Mouse (Mus musculus): ENCODE measurements around the gene Gcgr. TPM values are rescaled to one million over a fixed set of nuclear protein-coding genes. Genes with fewer than 3 reads are reported as not detected.
"Not testable (repeated sequence)": the region's sequence is repeated elsewhere in the genome, so short reads cannot be mapped to it uniquely, and the experiment has no call there.

The Gcgr gene
- polyA plus RNA-seq, 1 experiment = 0.07 TPM

GRCm38 (mm10) chr11:120552736-120553135, 22.2 kb downstream of the Gcgr start:
- TF ChIP-seq CTCF (IDR thresholded peaks at IDR 0.05; ENCODE audit: control insufficient read depth, insufficient read depth, insufficient replicate concordance, low read depth, low read length) (no peak), POLR2A (IDR thresholded peaks at IDR 0.05; ENCODE audit: control insufficient read depth, low read depth, low read length) (no peak)
- Histone ChIP-seq H3K27me3 (ENCODE audit: control insufficient read depth, insufficient read depth, low read length) (no peaks in the 10 kb centered on the region), H3K27ac (ENCODE audit: control insufficient read depth, insufficient read depth, low read depth, low read length) (no peak overlapping the region), H3K4me1 (ENCODE audit: control insufficient read depth, insufficient read depth, low read length) (peaks cover 14% of the 10 kb centered on the region), H3K4me3 (ENCODE audit: control insufficient read depth, low read depth, low read length) (no peak overlapping the region), H3K36me3 (ENCODE audit: control insufficient read depth, insufficient read depth, low read length) (no peaks in the 10 kb centered on the region)

DNA sequence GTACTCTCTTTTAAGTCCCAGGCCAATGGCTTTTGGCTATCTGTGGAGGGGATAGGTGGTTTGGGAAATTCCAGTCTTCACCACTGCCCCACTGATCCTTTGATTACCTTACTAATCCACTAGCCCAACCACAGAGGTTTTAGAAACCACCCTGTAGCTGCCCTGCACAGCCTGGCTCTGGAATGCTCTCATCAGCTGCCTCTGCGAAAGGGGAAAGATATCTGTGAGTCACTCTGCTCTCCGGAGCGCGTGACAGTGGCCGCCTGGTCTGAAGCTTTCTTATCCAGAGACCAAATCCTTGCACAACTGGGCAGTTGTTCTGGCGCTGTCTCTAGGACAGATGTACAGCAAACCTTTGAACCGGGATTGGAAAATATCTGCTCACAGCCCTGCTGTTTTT, 24.3 kb downstream of the Gcgr start:
- no peak for TF ChIP-seq CTCF (IDR thresholded peaks at IDR 0.05; ENCODE audit: control insufficient read depth, insufficient read depth, insufficient replicate concordance, low read depth, low read length)
- no peak for TF ChIP-seq POLR2A (IDR thresholded peaks at IDR 0.05; ENCODE audit: control insufficient read depth, low read depth, low read length)
- Histone ChIP-seq H3K27ac (ENCODE audit: control insufficient read depth, insufficient read depth, low read depth, low read length) (no peak overlapping the region), H3K36me3 (ENCODE audit: control insufficient read depth, insufficient read depth, low read length) (no peaks in the 10 kb centered on the region)

DNA sequence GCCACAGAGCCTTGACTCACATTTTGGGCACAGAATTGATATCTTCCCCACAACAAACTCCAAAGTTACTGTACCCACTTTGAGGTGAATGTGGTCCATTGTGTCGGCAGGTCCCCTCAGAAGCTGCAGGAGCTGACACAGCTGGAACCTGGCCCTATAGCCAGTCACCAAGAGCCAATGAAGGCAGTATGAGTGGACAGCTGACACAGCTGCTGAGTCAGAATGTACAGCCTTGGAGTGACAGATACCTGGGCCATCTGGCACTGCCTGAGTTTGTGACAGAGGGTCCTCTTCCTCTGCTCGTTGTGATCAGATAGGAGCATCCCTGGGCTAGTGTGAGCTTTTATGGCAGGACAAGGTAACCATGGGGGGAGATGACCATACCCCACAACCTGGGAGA, 24.8 kb downstream of the Gcgr start:
- Histone ChIP-seq H3K36me3 (ENCODE audit: control insufficient read depth, insufficient read depth, low read length) (no peaks in the 10 kb centered on the region), H3K4me3 (ENCODE audit: control insufficient read depth, low read depth, low read length) (no peak overlapping the region), H3K27ac (ENCODE audit: control insufficient read depth, insufficient read depth, low read depth, low read length) (no peak overlapping the region), H3K4me1 (ENCODE audit: control insufficient read depth, insufficient read depth, low read length) (peaks cover 4% of the 10 kb centered on the region; the same call in 1 of the 2 replicates), H3K27me3 (ENCODE audit: control insufficient read depth, insufficient read depth, low read length) (no peaks in the 10 kb centered on the region)
- no peak for TF ChIP-seq CTCF (IDR thresholded peaks at IDR 0.05; ENCODE audit: control insufficient read depth, insufficient read depth, insufficient replicate concordance, low read depth, low read length)
- no peak for TF ChIP-seq POLR2A (IDR thresholded peaks at IDR 0.05; ENCODE audit: control insufficient read depth, low read depth, low read length)

More for the DNA sequence above, 24.3 kb downstream of the Gcgr start:
- Histone ChIP-seq H3K4me1 (ENCODE audit: control insufficient read depth, insufficient read depth, low read length) (peaks cover 7% of the 10 kb centered on the region), H3K4me3 (ENCODE audit: control insufficient read depth, low read depth, low read length) (no peak overlapping the region), H3K27me3 (ENCODE audit: control insufficient read depth, insufficient read depth, low read length) (no peaks in the 10 kb centered on the region)

- not testable (repeated sequence) for H3K4me1 ChIP-seq (ENCODE audit: control insufficient read depth, insufficient read depth, low read length); H3K4me3 ChIP-seq (ENCODE audit: control insufficient read depth, low read depth, low read length); H3K27ac ChIP-seq (ENCODE audit: control insufficient read depth, insufficient read depth, low read depth, low read length); H3K36me3 ChIP-seq (ENCODE audit: control insufficient read depth, insufficient read depth, low read length); H3K27me3 ChIP-seq (ENCODE audit: control insufficient read depth, insufficient read depth, low read length)
Measured at GRCm38 (mm10) chr11:120558843-120559242, 28.3 kb downstream of the Gcgr start.

DNA sequence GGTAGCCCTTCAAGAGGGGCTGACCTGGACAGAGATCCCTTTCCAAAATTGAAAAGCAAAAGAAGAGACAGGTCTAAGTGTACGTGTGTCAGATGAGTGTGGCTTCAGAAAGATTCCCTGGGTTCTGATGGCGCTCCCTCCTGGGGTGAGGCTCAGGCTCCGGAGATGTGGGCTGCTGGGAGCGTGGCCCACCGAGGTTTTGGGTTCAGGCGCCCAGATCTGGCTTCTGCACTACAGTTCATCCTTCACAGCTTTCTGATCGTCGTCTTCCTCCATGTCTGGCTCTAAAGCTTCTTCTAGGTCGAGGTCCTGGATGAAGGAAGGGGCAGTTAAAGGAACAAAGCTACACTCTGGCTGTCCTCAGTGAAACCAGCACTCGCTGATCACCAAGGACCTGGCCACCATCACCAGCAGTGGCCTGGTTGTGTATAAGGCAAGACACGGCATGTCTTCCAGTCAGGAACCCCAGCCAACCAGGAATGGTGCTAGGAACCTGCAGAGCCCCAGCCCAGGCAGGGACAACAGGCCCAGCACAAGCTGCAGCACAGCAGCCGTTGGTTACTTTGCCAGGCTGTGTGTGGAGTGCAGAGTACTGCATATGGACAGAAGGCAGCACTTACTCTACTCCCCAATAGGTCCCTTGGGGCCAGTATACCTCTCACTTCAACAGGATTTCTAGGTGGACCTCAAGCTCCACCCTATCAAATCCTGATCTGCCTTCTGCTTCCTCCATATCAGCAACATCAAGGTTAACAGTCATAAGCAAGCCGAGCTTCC, 30.6 kb downstream of the Gcgr start:
- H3K4me1 ChIP-seq (ENCODE audit: control insufficient read depth, insufficient read depth, low read length) = no peaks in the 10 kb centered on the region
- no peak for TF ChIP-seq POLR2A (IDR thresholded peaks at IDR 0.05; ENCODE audit: control insufficient read depth, low read depth, low read length)
- no peak for TF ChIP-seq CTCF (IDR thresholded peaks at IDR 0.05; ENCODE audit: control insufficient read depth, insufficient read depth, insufficient replicate concordance, low read depth, low read length)
- H3K27ac ChIP-seq (ENCODE audit: control insufficient read depth, insufficient read depth, low read depth, low read length) = no peak overlapping the region
- no peaks in the 10 kb centered on the region for H3K27me3 ChIP-seq (ENCODE audit: control insufficient read depth, insufficient read depth, low read length)
- peaks cover 4% of the 10 kb centered on the region for H3K36me3 ChIP-seq (ENCODE audit: control insufficient read depth, insufficient read depth, low read length)
- no peak overlapping the region for H3K4me3 ChIP-seq (ENCODE audit: control insufficient read depth, low read depth, low read length)

DNA sequence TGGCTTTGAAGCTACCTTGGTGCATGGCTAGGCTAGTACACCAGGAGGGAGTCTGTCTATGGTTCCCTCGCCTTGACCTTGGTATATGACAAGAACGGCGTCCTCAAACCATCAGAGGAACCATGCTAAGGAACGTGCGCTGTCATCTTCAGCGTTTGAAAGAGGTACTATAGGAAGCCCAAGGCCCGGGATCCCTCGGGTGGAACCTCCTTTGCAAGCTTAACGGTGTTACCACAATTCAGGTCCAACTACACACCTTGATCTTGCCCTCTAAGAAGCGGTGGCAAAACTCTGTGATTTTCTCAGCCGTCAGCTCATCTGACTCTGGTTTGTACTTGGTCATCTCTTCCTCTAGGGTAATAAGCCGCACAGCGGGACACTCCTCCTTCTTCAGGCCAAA, 32.5 kb downstream of the Gcgr start:
- Histone ChIP-seq H3K36me3 (ENCODE audit: control insufficient read depth, insufficient read depth, low read length) (peaks cover 4% of the 10 kb centered on the region), H3K4me3 (ENCODE audit: control insufficient read depth, low read depth, low read length) (no peak overlapping the region), H3K27me3 (ENCODE audit: control insufficient read depth, insufficient read depth, low read length) (no peaks in the 10 kb centered on the region), H3K4me1 (ENCODE audit: control insufficient read depth, insufficient read depth, low read length) (no peaks in the 10 kb centered on the region), H3K27ac (ENCODE audit: control insufficient read depth, insufficient read depth, low read depth, low read length) (no peak overlapping the region)
- TF ChIP-seq CTCF (IDR thresholded peaks at IDR 0.05; ENCODE audit: control insufficient read depth, insufficient read depth, insufficient replicate concordance, low read depth, low read length) (no peak), POLR2A (IDR thresholded peaks at IDR 0.05; ENCODE audit: control insufficient read depth, low read depth, low read length) (no peak)

- TF ChIP-seq POLR2A (IDR thresholded peaks at IDR 0.05; ENCODE audit: control insufficient read depth, low read depth, low read length) = no peak
- TF ChIP-seq CTCF (IDR thresholded peaks at IDR 0.05; ENCODE audit: control insufficient read depth, insufficient read depth, insufficient replicate concordance, low read depth, low read length) = no peak
- no peak overlapping the region for H3K27ac ChIP-seq (ENCODE audit: control insufficient read depth, insufficient read depth, low read depth, low read length)
- peaks cover 4% of the 10 kb centered on the region for H3K36me3 ChIP-seq (ENCODE audit: control insufficient read depth, insufficient read depth, low read length)
- no peak overlapping the region for H3K4me3 ChIP-seq (ENCODE audit: control insufficient read depth, low read depth, low read length)
- H3K27me3 ChIP-seq (ENCODE audit: control insufficient read depth, insufficient read depth, low read length) = no peaks in the 10 kb centered on the region
- no peaks in the 10 kb centered on the region for H3K4me1 ChIP-seq (ENCODE audit: control insufficient read depth, insufficient read depth, low read length)
Measured at GRCm38 (mm10) chr11:120565114-120565513, 34.6 kb downstream of the Gcgr start.
